Mouse (Mus musculus) retina, adult 2 months (tissue): ENCODE results near the gene Rbm17.

Experiments
- DNase-seq: peaks from one replicate; pipeline ENCODE4 v3.0.0-alpha.2; 2012; ENCODE audit warnings: low read depth, low spot score

Rbm17 gene

DNA sequence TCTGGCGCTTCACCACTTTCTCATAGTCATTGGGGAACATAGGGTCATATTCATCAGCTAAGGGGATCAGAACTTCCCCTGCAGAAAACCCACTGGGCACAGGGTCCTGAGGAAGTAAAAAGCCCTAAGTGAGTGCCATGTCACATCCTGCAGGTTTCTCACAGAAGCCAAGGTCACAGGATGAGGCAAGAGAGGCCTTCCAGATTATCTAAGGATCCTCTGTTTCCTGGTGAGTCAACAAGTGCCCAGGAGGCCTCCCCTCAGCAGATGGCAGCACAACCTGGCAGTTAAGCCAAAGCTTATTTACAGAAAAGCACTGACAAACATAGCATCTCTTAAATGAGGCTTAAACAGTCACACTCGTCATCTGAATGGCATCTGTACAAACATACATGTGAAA lies 7.3 kb downstream of the Rbm17 start:
- DNase-seq = no peak

DNA sequence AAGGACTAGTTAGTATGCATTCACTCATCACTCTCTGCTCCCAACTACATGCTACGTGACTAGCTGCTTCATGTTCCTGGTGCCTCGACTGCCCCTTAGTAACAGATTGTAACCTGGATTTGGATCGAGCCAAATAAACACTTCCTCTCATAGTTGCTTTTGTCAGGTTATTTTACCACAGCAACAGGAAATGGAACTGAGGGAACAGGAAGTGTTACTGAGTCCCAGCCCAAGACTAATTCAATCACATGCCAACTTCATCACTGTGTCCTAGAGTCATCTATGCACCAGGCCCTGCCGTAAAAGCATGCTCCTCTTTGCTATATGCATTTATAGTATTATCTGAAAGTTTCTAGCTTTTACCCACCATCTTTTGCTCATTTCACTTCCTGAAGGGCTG lies 16.0 kb downstream of the Rbm17 start:
- no peak for DNase-seq

DNA sequence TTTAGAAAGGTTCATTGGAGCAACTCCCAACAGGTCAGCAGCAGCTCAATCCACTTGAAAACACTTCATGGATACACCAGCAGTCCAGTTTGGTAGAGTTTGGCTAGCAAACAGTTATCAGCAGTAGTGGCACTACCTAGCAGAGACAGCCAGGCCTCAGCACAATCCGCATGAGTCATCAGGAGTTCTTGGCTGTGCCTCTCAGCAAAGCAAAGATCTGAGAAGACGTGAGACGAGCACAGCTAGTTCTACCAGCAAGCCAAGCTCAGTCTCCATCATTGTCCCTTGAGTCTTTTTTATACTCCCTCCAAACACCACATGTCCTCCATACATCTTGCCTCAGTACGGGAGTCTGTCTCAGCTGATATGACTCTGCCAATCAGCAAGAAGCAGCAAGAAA lies 24.6 kb downstream of the Rbm17 start:
- DNase-seq = no peak

DNA sequence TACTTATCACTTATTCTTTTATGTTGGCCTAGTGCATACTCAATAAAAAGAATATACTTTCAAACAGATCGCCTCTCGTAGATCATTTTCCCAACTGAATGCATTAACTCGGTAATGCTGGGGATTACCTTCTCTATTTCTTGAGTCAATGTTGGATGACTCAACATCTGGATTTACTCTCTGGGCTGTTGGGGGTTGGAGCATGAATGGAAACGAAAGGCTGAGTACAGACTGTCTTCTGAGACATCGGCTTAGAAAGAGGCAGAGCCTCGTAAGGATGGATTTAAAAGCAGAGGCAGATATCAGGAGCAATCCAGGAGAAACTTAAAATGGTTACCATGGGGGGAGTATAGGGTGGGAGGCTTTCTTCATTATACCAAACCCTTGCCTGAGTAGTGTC lies 25.8 kb downstream of the Rbm17 start:
- no peak for DNase-seq

DNA sequence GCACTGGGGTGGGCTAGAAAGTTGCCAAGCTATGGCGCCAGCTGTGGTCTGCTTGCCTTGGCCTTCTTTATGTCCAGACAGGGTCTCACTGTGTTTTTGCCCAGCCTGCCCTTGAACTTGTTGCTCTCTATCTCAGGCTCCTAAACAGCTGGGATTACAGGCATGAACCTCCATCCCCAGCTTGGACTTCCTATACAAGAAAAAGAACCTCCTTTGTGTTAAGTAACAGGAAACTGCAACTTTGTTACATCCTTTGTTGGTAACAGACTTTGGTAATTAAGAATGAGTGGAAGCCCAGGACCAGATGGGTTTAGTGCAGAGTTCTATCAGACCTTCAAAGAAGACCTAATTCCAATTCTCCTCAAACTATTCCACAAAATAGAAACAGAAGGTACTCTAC lies 30.3 kb downstream of the Rbm17 start:
- DNase-seq = no peak

DNA sequence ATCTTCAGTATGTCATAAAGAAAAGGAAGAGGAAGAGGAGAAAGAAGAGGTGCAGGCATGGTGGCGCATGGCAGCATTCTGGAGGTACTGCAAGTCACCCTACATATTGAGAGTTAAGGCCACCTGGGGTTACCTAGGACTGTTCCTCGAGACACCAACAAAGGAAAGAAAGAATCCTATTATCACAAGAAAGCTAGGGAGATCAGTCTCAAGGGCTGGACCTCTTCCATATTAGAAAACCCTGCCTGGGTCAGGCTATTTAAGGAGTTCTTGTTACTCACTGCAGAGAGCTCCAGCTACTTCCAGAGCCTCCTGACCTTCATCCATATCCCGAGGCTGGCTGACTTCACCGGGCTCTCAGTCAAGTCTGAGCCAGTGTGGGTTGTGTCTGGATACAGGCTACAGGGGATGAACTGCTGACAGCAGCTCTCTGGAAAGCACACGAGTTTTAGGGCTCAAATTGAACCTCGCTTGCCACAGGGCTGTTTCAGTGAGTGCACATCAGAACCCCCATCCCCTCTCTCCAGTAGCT lies 32.9 kb downstream of the Rbm17 start:
- no peak for DNase-seq

DNA sequence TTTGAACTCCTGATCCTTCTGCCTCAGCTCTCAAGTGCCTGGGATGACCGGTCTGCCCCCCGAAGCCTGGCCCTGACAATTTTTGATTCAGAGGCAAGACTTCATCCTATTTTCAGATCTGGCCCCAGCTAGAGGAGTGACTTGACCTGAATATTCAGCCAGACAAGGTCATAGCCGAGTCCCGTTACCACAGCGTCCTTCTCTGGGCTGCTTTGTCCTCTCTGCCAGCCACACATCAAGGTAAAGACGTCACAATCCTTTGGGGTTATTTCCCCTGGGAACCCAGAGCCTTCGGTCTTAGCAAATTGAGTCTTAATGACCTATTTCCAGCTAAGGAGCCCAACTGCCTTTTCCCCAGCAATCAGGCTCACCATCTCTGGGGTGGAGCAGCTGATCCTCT lies 35.5 kb downstream of the Rbm17 start:
- DNase-seq = no peak

DNA sequence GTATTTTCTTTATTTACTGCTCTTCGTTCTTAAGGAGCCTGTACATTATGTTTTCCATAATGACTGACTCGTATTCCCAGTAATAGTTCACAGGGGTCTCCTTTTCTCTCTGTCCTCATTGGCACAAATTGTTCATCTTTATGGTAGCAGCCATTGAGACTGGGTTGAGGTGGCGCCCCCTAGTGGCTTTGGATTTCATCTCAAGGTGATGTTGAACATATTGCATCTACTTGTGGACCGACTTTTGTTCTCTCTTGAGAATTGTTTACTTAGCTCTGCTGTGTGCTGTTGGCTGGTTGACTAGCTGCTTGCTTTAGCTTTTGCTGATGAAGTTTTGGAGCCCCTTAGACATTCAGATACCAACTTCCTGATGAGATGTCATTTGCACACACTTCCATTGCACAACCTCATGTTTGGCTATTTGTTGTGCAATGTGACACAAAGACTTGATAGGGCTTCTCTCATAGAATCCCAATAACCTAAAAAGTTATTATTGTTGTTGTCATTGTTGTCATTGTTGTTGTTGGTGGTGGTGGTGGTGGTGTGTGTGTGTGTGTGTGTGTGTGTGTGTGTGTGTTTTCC lies 36.1 kb downstream of the Rbm17 start:
- DNase-seq = no peak

DNA sequence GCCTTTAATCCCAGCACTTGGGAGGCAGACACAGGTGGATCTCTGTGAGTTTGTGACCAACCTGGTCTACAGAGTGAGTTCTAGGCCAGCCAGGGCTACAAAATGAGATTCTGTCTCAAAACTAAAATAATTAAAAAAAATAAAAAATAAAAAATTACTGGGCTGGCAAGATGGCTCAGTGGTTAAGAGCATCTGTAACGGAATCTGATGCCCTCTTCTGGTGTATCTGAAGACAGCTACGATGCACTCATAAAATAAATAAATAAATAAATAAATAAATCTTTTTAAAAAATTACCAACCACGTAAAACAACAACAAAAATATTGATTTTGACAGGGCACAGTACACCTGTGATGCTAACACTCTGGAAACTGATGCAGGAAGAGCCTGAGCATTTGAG lies 37.1 kb downstream of the Rbm17 start:
- no peak for DNase-seq

DNA sequence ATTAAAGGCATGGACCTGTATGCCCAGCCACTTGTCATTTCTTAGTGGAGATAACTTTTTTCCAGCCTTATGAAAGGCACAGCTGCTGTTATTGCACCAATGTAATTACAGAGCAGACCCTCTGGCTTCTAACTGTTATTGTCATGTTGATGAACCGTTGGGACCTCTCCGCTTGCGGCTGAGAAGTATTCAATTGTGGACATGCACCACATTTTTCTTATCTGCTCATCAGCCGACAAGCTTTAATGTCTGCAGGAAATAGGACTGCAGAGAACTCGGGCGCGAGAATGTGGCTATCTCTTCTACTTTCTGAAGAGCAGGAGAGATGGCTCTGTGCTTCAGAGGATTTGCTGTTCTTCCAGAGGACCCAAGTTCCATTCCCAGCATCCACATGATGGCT lies 37.7 kb downstream of the Rbm17 start:
- DNase-seq = no peak

DNA sequence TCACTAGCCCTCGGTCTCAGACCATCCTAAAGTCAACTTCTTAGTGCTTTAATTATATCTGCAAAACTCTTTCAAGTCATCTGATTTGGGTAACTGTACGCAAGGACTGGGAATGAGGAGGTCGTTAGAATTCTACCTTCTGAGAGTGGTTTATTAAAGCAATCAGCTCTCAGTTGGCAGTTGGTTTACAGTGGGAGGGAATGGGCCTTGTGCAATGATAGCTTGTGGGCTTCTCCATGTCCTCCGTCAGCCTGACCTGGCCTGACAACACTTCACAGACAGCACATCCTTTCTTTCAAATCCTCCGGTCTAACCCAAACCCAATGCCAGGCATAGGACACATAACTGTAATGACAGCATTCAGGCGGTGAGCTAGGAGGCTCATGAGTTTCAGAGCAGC lies 39.2 kb downstream of the Rbm17 start:
- no peak for DNase-seq

DNA sequence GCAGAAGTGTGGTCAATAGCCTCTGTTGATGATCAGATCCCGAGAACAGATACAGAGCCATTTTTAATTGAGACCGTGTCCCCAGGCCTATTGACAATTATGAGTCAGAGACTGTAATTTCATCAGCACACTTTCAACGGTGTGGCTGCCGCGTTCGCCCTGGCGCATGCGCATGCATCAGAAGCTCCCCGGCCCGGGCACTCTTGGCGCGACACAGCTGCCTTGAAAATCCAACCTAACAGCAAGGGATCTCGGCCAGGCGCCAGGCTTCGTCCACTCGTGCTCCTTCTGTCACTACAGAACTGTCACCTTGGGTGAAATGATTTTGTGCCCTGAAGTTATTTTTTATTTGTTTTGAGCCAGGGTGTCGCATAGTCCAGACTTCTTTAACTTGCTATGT lies 40.7 kb downstream of the Rbm17 start:
- DNase-seq = no peak

DNA sequence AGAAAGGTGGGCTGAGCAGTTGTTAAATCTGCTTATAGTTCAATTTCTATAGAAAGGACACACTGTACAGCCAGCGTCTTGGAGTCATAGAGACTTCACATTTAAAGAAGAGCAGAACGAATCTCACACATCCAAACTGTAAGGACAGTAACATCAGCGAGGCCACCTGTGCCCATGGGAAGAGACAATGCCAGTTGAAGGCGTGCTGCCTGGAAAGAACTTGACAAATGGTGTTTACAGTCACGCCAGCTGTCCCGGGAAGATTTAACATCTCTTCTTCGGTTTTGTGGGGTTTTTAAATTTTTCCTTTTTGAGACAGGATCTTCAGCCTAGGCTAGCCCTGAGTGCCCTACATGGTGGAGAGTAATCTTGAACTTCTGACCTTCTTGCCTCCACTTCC lies 45.3 kb downstream of the Rbm17 start:
- DNase-seq = no peak

DNA sequence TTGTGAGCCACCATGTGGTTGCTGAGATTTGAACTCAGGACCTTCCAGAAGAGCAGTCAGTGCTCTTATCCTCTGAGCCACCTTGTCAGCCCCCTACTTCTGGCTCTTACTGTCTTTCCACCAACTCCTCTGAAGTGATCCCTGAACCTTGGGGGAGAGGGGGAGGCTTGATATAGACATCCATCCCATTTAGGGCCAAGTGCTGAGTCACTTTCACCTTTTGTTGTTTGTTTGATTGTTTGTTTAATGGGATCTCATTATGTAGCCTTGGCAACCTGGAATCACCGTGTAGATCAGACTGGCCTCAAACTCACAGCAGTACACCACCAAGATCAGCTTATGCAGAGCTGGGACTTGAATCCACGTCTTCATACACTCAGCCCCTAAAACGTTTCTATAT lies 46.7 kb downstream of the Rbm17 start:
- DNase-seq = no peak

DNA sequence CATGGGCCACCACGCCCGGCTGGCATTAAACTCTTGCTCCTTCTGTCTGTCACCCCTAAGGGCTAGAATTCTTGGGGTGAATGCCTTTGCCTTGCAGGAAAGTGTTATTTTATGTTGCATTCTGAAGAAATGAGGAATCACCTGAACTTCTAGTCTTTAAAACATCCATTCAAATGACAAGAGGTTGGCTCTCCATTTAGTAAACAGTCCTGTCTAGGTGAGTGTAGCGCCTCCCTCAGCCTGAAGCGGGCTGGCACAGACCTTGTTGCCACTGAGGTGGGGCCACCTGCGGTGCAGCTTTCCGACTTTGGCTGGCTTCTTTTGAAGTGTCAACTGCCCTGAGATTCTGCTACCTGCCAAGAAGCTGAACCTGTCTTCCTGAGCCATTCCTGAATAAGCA lies 48.6 kb downstream of the Rbm17 start:
- DNase-seq = no peak

DNA sequence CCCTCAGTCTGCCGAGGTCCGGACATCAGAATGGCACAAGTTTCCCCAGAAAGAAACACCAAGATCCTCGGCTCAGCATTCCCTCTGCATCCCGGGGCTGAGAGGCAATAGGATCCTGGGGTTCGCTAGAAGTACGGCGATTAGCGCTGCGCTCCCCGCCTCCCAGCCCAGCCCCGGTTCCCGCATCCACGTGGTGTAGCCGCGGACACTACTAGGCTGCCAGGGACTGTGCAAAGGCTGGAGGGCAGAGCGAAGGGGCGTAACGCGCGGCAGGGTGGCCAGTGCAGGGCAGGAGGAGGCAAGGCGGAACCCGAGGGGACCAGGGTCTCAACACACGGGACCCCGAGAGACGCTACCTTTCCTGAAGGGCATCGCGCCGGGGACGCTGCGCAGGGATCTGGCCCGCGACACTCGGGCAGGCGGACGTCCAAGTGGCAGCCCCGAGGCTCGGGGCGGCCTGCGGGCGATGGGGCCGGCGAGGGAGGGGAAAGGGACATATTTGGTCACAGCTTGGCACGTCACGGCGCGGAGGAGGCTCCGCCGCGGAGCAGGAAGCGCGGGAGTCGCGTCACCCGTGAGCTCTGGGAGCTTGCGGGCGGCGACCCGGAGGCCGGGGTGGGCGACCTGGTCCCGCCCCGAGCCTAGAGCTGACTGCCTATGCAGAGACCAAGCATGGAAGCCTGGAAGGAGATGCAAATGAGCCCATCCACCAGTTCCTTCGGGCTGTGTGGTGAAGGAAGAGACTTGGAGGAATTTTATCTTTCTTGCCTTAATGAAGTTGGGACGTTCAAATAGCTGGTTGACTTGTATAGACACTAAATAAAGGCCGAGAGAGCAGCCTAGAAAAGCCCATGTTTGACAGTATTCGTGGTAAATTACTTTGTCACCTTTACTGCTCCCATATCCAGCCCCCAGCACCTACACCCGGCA lies 50.2 kb downstream of the Rbm17 start, which contains the start of gene Pfkfb3:
Pfkfb3 (minus strand) TSS at position 607 of the 930 bp plus-strand sequence.
- DNase-seq = no peak

DNA sequence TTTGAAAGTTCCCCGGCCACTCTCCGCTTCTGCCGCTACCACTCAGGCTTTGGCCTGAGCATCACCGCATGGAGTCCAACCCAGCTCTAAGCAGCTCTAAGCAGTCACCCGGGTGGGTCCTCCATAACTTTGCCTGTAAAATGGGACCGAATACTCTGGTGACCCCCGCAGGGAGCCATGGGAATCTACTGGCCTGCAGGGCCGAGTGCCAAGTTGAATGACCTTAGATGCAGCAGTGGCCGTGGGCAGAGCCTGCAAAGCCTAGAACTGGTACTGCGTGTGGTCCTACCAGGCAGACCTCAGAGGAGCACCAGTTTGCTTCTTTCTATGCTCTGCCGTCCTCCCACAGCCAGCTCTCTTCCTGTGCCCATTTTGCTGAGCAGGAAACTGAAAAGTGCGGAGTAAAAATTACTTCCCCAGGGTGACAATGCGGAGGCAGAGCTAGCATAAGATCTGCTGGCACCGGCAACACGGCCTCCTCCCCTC lies 50.9 kb downstream of the Rbm17 start:
- DNase-seq = no peak

DNA sequence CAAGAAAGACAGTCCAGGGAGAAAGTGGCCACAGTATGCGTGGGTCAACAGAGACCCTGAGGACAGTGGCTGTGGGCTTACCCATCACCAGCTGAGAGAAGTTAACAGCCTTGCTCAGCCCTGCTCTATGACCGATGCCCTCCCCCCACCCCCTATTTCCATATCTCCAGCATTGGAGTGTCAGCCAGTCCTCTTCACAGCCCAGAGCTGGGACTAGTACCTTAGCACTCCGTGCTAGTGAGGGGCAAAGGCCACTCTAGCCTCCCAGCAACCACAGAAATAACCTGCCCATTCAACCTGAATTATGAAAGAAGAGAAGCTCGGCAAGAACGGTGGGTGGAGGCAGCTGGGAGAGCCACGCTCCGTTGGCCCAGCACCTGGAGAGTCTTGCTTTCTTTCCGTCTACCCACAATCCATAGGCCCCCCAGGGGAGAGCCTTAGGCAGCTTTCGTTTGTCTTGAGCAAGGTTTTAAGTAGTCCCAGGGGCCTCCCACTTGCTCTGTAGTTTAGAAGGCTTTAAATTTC lies 51.6 kb downstream of the Rbm17 start:
- no peak for DNase-seq

DNA sequence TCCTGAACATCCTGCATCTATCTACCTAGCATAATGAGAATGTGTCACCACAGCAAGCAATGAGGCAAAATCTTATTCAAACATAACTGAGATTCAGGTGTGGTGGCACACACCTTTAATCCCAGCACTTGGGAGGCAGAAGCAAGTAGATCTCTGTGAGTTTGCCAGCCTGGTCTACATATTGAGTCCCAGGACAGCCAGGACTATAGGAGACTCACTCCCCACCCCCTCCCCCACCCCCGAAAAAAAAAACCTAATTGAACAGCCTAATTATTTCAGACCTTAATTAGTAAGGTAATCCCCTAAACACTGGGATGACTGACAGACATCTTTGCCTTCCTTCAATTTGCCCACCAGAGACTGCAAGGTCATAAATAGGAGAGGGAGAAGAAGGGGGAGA lies 52.2 kb downstream of the Rbm17 start:
- DNase-seq = no peak

DNA sequence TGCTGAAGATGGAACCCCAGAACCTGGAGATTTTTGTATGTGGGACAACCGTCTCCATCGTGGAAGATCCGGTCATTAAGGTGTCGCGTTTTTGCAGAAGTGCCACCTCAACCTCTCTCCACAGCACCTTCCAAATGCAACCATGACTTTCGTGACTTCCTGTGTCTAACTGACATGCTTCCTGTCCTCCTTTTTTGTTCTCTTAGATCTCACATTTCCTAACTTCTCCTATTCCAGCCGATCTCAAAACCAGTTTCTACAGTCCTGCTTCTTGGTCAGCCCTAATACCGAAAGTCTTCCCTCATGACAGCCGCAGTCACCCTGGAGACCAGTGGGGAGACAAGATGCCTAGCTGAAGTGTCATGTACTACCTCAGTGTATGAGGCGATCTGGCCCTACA lies 55.4 kb downstream of the Rbm17 start:
- no peak for DNase-seq

DNA sequence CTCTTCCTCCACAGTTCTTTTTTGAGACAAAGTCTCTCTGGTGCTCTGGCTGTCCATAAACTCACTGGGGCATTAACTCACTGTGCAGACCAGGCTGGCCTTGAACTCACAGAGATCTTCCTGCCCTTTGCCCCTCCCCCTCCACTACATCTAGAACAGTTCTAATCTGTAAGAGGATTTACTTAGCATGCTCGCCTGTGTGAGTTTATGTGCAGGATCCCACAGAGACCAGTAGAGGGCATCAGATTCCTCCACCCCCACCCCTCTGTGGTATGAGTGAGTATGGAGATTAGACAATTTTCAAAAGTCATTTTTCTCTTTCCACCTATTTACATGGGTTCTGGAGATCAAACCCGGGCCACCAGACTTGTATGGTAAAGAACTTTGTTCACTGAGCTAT lies 56.3 kb downstream of the Rbm17 start:
- no peak for DNase-seq

DNA sequence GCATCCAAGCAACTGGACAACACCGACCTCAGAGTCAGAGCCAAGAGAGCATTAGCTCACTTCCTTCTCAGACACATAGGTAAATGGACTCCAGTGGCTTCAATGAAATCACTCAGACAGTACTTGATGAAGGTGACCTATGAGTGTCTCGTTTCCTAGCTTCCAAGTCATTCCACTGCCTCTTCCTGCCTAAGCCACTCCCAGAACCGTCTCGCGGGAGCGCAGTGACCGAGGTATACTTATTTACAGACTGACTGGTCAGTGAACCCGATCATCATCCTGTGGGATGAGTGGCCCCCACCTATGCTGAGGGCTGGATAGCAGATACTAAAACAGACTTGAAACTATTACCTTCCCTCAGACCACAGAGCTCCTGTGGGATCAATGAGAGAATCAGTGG lies 57.9 kb downstream of the Rbm17 start:
- no peak for DNase-seq

DNA sequence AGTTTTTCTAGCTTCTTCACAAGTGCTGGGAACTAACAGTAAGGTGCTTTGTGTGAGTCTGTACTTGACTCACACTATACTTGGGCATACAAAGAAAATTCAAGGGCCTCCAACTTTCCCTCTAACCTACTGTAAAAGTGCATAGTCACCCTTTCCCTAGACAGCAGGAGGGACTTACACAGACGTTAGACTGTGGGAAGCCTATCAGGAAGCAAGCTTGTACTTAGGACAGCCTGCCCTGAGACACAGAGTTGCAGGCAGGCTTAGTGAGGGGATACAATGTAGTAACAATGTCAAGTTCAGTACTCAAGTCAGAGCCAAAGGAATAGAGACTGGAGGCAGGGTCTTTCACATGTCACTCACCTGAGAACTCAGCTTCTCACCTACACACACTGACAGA lies 58.6 kb downstream of the Rbm17 start:
- DNase-seq = no peak
